Mouse (Mus musculus): ENCODE data around the gene Slc39a11. TPM values are rescaled to one million over a fixed set of nuclear protein-coding genes. Genes with fewer than 3 reads are reported as not detected.

Slc39a11 gene
- polyA plus RNA-seq, 1 experiment from 2014 or later, result 12.5 TPM

- H3K9ac ChIP-seq (replicated peaks; ENCODE audit: low read length), result no peak overlapping the region
- no peaks in the 10 kb centered on the region for H3K4me1 ChIP-seq (ENCODE audit: control insufficient read depth, insufficient read depth, low read length)
- H3K27me3 ChIP-seq (ENCODE audit: control insufficient read depth, insufficient read depth, low read length), result no peaks in the 10 kb centered on the region
- H3K4me2 ChIP-seq (ENCODE audit: low read depth, low read length), result no peak overlapping the region
- no peak overlapping the region for H3K4me3 ChIP-seq (ENCODE audit: low read depth, low read length)
- ATAC-seq (replicated peaks; ENCODE audit: insufficient number of reproducible peaks, low FRiP score, low TSS enrichment, low read depth) (no peak), DNase-seq (ENCODE audit: low spot score) (peak; percentile 39)
- no peak overlapping the region for H3K27ac ChIP-seq (replicated peaks; ENCODE audit: low read depth, low read length)
- 40% methylated on average over 19 of the region's 19 CpGs for WGBS
- H3K36me3 ChIP-seq (replicated peaks; ENCODE audit: control insufficient read depth, insufficient read depth, low read depth, low read length), result no peaks in the 10 kb centered on the region; the same call in 1 of the 2 replicates
- no peaks in the 10 kb centered on the region for H3K9me3 ChIP-seq (replicated peaks; ENCODE audit: control insufficient read depth, low read length)
Measured at GRCm38 (mm10) chr11:113366257-113367030, 283.4 kb downstream of the Slc39a11 start.

DNA sequence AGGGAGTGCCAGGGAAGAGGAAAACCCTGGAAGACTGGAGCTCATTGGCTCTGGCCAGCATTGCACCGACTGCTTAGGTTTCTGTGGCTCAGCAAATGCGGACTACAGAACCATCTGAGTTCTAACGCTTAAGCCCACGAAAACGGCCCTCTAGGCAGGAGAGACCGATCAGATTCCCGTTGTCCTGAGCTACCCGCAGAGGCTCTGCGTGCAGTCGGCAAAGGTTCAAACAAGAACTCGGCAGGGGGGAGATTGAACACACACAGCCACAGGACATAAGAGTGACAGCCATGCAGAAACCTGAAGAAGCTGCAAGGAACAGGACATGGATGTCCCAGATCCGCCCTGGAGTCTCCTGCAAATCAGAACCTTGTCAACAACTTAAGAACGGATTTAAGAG lies 286.1 kb downstream of the Slc39a11 start:
- Histone ChIP-seq H3K36me3 (replicated peaks; ENCODE audit: control insufficient read depth, insufficient read depth, low read depth, low read length) (no peaks in the 10 kb centered on the region; the same call in 1 of the 2 replicates), H3K27ac (replicated peaks; ENCODE audit: low read depth, low read length) (no peak overlapping the region), H3K4me2 (ENCODE audit: low read depth, low read length) (no peak overlapping the region), H3K27me3 (ENCODE audit: control insufficient read depth, insufficient read depth, low read length) (no peaks in the 10 kb centered on the region), H3K4me1 (ENCODE audit: control insufficient read depth, insufficient read depth, low read length) (no peaks in the 10 kb centered on the region), H3K9me3 (replicated peaks; ENCODE audit: control insufficient read depth, low read length) (no peaks in the 10 kb centered on the region), H3K4me3 (ENCODE audit: low read depth, low read length) (no peak overlapping the region), H3K9ac (replicated peaks; ENCODE audit: low read length) (no peak overlapping the region)
- ATAC-seq (replicated peaks; ENCODE audit: insufficient number of reproducible peaks, low FRiP score, low TSS enrichment, low read depth), result no peak
- DNase-seq (ENCODE audit: low spot score), result no peak
- 32% methylated on average over 13 of the region's 13 CpGs for WGBS

DNA sequence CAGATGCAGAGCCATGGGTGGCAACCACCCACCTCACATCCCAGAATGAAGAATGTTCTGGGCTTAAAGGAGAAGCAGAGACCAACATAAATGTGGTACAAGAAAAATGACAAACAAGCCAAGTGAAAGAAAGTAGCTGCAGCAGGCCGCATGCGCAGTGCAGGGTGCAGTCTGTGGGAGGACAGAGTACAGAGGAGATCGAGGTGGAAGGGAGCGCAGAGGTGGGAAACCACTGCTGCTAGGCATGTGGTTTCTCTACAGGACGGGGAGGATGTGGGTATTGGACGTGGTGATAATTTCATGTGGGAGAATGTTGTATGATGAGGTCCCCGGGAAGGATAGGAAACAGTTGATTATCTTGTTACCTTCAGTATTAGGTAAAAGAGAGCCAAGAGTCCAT lies 287.3 kb downstream of the Slc39a11 start:
- WGBS, result 93% methylated on average over 7 of the region's 7 CpGs
- Histone ChIP-seq H3K9me3 (replicated peaks; ENCODE audit: control insufficient read depth, low read length) (no peaks in the 10 kb centered on the region), H3K27ac (replicated peaks; ENCODE audit: low read depth, low read length) (no peak overlapping the region), H3K27me3 (ENCODE audit: control insufficient read depth, insufficient read depth, low read length) (no peaks in the 10 kb centered on the region), H3K4me2 (ENCODE audit: low read depth, low read length) (no peak overlapping the region), H3K4me3 (ENCODE audit: low read depth, low read length) (no peak overlapping the region), H3K9ac (replicated peaks; ENCODE audit: low read length) (no peak overlapping the region), H3K36me3 (replicated peaks; ENCODE audit: control insufficient read depth, insufficient read depth, low read depth, low read length) (no peaks in the 10 kb centered on the region; the same call in 1 of the 2 replicates), H3K4me1 (ENCODE audit: control insufficient read depth, insufficient read depth, low read length) (no peaks in the 10 kb centered on the region)
- ATAC-seq (replicated peaks; ENCODE audit: insufficient number of reproducible peaks, low FRiP score, low TSS enrichment, low read depth) (no peak), DNase-seq (ENCODE audit: low spot score) (no peak)

DNA sequence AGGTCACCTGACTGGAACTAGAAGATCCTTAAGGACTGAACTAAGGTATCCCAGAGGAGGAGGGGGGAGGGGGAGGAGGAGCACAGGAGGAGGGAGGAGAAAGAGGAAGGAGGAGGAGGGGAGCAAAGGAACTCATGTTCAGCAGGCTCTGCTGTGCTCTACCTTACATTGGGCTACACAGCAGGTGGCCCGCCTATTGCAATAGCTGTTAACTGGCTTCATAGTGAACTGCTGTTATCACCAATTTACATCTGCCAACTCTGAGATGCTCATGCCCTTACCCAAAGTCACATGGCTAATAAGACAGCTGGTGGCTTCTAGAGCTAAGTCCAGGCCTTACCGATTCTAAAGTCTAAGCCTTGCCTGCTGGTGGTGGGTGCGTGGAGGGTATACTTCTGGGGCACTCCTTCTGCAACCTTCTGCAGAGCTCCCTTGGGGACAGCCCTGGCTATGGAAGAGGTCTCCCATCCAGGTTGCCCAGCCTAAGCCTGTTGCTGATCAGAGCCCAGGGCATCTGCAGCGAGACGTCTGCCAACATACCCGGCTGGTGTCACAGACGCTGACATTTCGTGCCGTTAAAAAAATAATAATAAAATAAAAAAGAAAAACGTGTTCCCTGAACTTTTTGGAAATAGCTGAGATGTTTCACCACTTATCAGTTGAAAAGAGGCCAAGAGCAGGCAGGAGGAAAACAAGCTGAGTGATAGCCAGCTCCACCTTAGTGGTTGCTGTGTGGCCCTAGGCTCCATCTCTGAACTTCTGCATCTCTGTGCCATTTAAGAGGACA lies 289.6 kb downstream of the Slc39a11 start:
- no peak overlapping the region for H3K4me3 ChIP-seq (ENCODE audit: low read depth, low read length)
- H3K27me3 ChIP-seq (ENCODE audit: control insufficient read depth, insufficient read depth, low read length), result no peaks in the 10 kb centered on the region
- no peak overlapping the region for H3K9ac ChIP-seq (replicated peaks; ENCODE audit: low read length)
- ATAC-seq (replicated peaks; ENCODE audit: insufficient number of reproducible peaks, low FRiP score, low TSS enrichment, low read depth) (no peak), DNase-seq (ENCODE audit: low spot score) (no peak)
- H3K9me3 ChIP-seq (replicated peaks; ENCODE audit: control insufficient read depth, low read length), result no peaks in the 10 kb centered on the region
- no peak overlapping the region for H3K27ac ChIP-seq (replicated peaks; ENCODE audit: low read depth, low read length)
- no peaks in the 10 kb centered on the region for H3K4me1 ChIP-seq (ENCODE audit: control insufficient read depth, insufficient read depth, low read length)
- 93% methylated on average over 10 of the region's 10 CpGs for WGBS
- no peaks in the 10 kb centered on the region; the same call in 1 of the 2 replicates for H3K36me3 ChIP-seq (replicated peaks; ENCODE audit: control insufficient read depth, insufficient read depth, low read depth, low read length)
- H3K4me2 ChIP-seq (ENCODE audit: low read depth, low read length), result no peak overlapping the region

DNA sequence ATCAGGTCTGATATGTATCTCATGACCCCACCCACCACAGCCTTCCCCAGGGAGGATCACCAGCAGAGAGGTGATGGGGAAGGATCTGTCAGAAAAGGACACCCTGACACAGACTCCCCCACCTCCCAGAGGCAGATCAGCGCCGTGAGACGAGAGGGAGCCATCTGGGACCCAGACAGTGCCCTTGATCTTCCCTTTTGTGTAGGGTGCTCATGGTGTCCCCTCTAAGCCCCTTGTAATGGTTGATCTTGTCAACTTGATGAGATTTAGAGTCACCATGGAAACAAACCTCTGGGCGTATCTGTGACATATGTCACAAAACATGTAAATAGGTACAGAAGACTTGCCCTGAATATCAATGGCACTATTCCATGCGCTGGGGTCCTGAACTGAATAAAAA lies 293.9 kb downstream of the Slc39a11 start:
- Histone ChIP-seq H3K4me3 (ENCODE audit: low read depth, low read length) (no peak overlapping the region), H3K9ac (replicated peaks; ENCODE audit: low read length) (no peak overlapping the region), H3K27ac (replicated peaks; ENCODE audit: low read depth, low read length) (no peak overlapping the region), H3K4me2 (ENCODE audit: low read depth, low read length) (no peak overlapping the region), H3K4me1 (ENCODE audit: control insufficient read depth, insufficient read depth, low read length) (no peaks in the 10 kb centered on the region), H3K36me3 (replicated peaks; ENCODE audit: control insufficient read depth, insufficient read depth, low read depth, low read length) (no peaks in the 10 kb centered on the region), H3K27me3 (ENCODE audit: control insufficient read depth, insufficient read depth, low read length) (no peaks in the 10 kb centered on the region), H3K9me3 (replicated peaks; ENCODE audit: control insufficient read depth, low read length) (no peaks in the 10 kb centered on the region)
- 86% methylated on average over 5 of the region's 5 CpGs for WGBS
- ATAC-seq (replicated peaks; ENCODE audit: insufficient number of reproducible peaks, low FRiP score, low TSS enrichment, low read depth) (no peak), DNase-seq (ENCODE audit: low spot score) (no peak)

- Histone ChIP-seq H3K4me3 (ENCODE audit: low read depth, low read length) (no peak overlapping the region), H3K4me2 (ENCODE audit: low read depth, low read length) (no peak overlapping the region), H3K36me3 (replicated peaks; ENCODE audit: control insufficient read depth, insufficient read depth, low read depth, low read length) (no peaks in the 10 kb centered on the region), H3K9ac (replicated peaks; ENCODE audit: low read length) (no peak overlapping the region), H3K9me3 (replicated peaks; ENCODE audit: control insufficient read depth, low read length) (no peaks in the 10 kb centered on the region), H3K27me3 (ENCODE audit: control insufficient read depth, insufficient read depth, low read length) (no peaks in the 10 kb centered on the region), H3K4me1 (ENCODE audit: control insufficient read depth, insufficient read depth, low read length) (no peaks in the 10 kb centered on the region), H3K27ac (replicated peaks; ENCODE audit: low read depth, low read length) (no peak overlapping the region)
- 75% methylated on average over 11 of the region's 12 CpGs for whole genome bisulfite sequencing
- DNase-seq (ENCODE audit: low spot score) (no peak), ATAC-seq (replicated peaks; ENCODE audit: insufficient number of reproducible peaks, low FRiP score, low TSS enrichment, low read depth) (no peak)
Measured at GRCm38 (mm10) chr11:113352085-113352815, 297.6 kb downstream of the Slc39a11 start.

GRCm38 (mm10) chr11:113350583-113350982 lies 299.3 kb downstream of the Slc39a11 start:
- Histone ChIP-seq H3K27ac (replicated peaks; ENCODE audit: low read depth, low read length) (no peak overlapping the region), H3K4me2 (ENCODE audit: low read depth, low read length) (no peak overlapping the region), H3K36me3 (replicated peaks; ENCODE audit: control insufficient read depth, insufficient read depth, low read depth, low read length) (no peaks in the 10 kb centered on the region), H3K27me3 (ENCODE audit: control insufficient read depth, insufficient read depth, low read length) (no peaks in the 10 kb centered on the region), H3K9me3 (replicated peaks; ENCODE audit: control insufficient read depth, low read length) (no peaks in the 10 kb centered on the region), H3K4me3 (ENCODE audit: low read depth, low read length) (no peak overlapping the region), H3K9ac (replicated peaks; ENCODE audit: low read length) (no peak overlapping the region), H3K4me1 (ENCODE audit: control insufficient read depth, insufficient read depth, low read length) (no peaks in the 10 kb centered on the region)
- WGBS, result 89% methylated on average over 4 of the region's 4 CpGs
- no peak for DNase-seq (ENCODE audit: low spot score)
- no peak for ATAC-seq (replicated peaks; ENCODE audit: insufficient number of reproducible peaks, low FRiP score, low TSS enrichment, low read depth)

Measured in embryonic facial prominence, embryonic 11.5 days (tissue).